Mouse (Mus musculus) CH12.LX (cell line): Measurements from ENCODE around the gene Rasl10a. TPM values are rescaled to one million over a fixed set of nuclear protein-coding genes. Genes with fewer than 3 reads are reported as not detected.

Experiments used
- DNase-seq: peaks from one replicate; pipeline ENCODE4 v3.0.0-alpha.2; 2013; ENCODE audit errors: extremely low read depth
- H3K27ac ChIP-seq: 2 replicates; pipeline ENCODE4 v1.5.1; 2012; ENCODE audit warnings: low read depth, mild to moderate bottlenecking, control low read depth, moderate library complexity; ENCODE audit not compliant: insufficient read depth
- H3K27me3 ChIP-seq: replicated peaks from 2 replicates; pipeline ENCODE3; 2012; ENCODE audit warnings: inconsistent platforms
- H3K36me3 ChIP-seq, 2 experiments: replicated peaks in 1 of 2; 2 replicates each; pipeline versions ENCODE3 to v1.6.1; 2012; ENCODE audit warnings: inconsistent platforms in 1 of 2, low read length in 1 of 2, mild to moderate bottlenecking in 1 of 2, mixed read lengths in 1 of 2, moderate library complexity in 1 of 2; ENCODE audit not compliant: control insufficient read depth in 1 of 2, insufficient read depth in 1 of 2
- H3K4me1 ChIP-seq, 2 experiments: 2 replicates each; pipeline ENCODE4 v1.6.1; 2012; ENCODE audit warnings: inconsistent platforms in 1 of 2, moderate library complexity in 1 of 2; ENCODE audit not compliant: insufficient read depth in 2 of 2, control insufficient read depth in 1 of 2
- H3K4me2 ChIP-seq: 2 replicates; pipeline ENCODE4 v1.6.1; 2012; ENCODE audit warnings: low read depth, mild to moderate bottlenecking, control low read depth; ENCODE audit not compliant: poor library complexity, insufficient read depth, severe bottlenecking
- H3K4me3 ChIP-seq, 3 experiments: fragments of 150-350 bp in 1 of 3; sonication (generic) in 1 of 3; replicated peaks in 1 of 3; 2 replicates each; pipeline versions ENCODE3 to v1.5.1; 2011 to 2012; ENCODE audit warnings: low read depth in 2 of 3, low read length in 2 of 3, mild to moderate bottlenecking in 2 of 3, moderate library complexity in 2 of 3, control low read depth in 1 of 3, improper control_type of control experiment in 1 of 3, inconsistent platforms in 1 of 3, mixed read lengths in 1 of 3; ENCODE audit not compliant: poor library complexity in 1 of 3
- H3K79me2 ChIP-seq: replicated peaks from 2 replicates; pipeline ENCODE4 v1.6.1; 2012; ENCODE audit warnings: mild to moderate bottlenecking, moderate library complexity; ENCODE audit not compliant: control insufficient read depth, poor library complexity, insufficient read depth, severe bottlenecking; ENCODE audit errors: extremely low read depth
- H3K9ac ChIP-seq: 2 replicates; pipeline ENCODE4 v1.6.1; 2012; ENCODE audit warnings: low read depth, mild to moderate bottlenecking, control low read depth, moderate library complexity; ENCODE audit not compliant: insufficient read depth
- H3K9me3 ChIP-seq: replicated peaks from 2 replicates; pipeline ENCODE3; 2012; ENCODE audit warnings: low read length, inconsistent platforms, mixed read lengths
- CHD2 ChIP-seq: IDR thresholded peaks from 2 replicates; pipeline ENCODE4 v1.6.1; 2011; ENCODE audit warnings: low read length, improper control_type of control experiment
- CTCF ChIP-seq, 2 experiments: IDR thresholded peaks in 1 of 2; conservative IDR thresholded peaks in 1 of 2; 2 replicates each; pipeline ENCODE4 v1.5.1; 2011 to 2012; ENCODE audit warnings: low read depth in 2 of 2, low read length in 2 of 2, improper control_type of control experiment in 1 of 2, inconsistent platforms in 1 of 2, mild to moderate bottlenecking in 1 of 2, moderate library complexity in 1 of 2
- ELF1 ChIP-seq: IDR thresholded peaks from 2 replicates; pipeline ENCODE4 v1.6.1; 2014; ENCODE audit warnings: low read depth, mild to moderate bottlenecking, inconsistent platforms, low read length, improper control_type of control experiment
- GABPA ChIP-seq: IDR thresholded peaks from 2 replicates; pipeline ENCODE4 v1.6.1; 2012; ENCODE audit warnings: low read depth, low read length, improper control_type of control experiment, inconsistent platforms; ENCODE audit not compliant: insufficient replicate concordance
- JUN ChIP-seq: IDR thresholded peaks from 2 replicates; pipeline ENCODE4 v1.6.1; 2011; ENCODE audit warnings: low read depth, mild to moderate bottlenecking, low read length, improper control_type of control experiment, moderate library complexity; ENCODE audit not compliant: insufficient read depth
- KAT2A ChIP-seq: IDR thresholded peaks from 2 replicates; pipeline ENCODE4 v1.6.1; 2012; ENCODE audit warnings: low read length, improper control_type of control experiment, inconsistent platforms; ENCODE audit not compliant: insufficient replicate concordance
- MAFK ChIP-seq: IDR thresholded peaks from 2 replicates; pipeline ENCODE4 v1.6.1; 2011; ENCODE audit warnings: low read length, improper control_type of control experiment; ENCODE audit not compliant: insufficient replicate concordance
- MAX ChIP-seq: IDR thresholded peaks from 2 replicates; pipeline ENCODE4 v1.6.1; 2011; ENCODE audit warnings: low read length, improper control_type of control experiment
- MAZ ChIP-seq: IDR thresholded peaks from 2 replicates; pipeline ENCODE4 v1.6.1; 2012; ENCODE audit warnings: low read depth, mild to moderate bottlenecking, inconsistent platforms, low read length, improper control_type of control experiment, moderate library complexity
- MYC ChIP-seq: IDR thresholded peaks from 2 replicates; pipeline ENCODE4 v1.6.1; 2011; ENCODE audit warnings: low read depth, mild to moderate bottlenecking, improper control_type of control experiment, low read length
- NELFE ChIP-seq: IDR thresholded peaks from 2 replicates; pipeline ENCODE4 v1.6.1; 2011; ENCODE audit warnings: low read depth, low read length, improper control_type of control experiment
- POLR2A ChIP-seq: IDR thresholded peaks from 2 replicates; pipeline ENCODE4 v1.6.1; 2011; ENCODE audit warnings: low read depth, mild to moderate bottlenecking, improper control_type of control experiment, low read length
- RAD21 ChIP-seq: IDR thresholded peaks from 2 replicates; pipeline ENCODE4 v1.6.1; 2011; ENCODE audit warnings: low read depth, mild to moderate bottlenecking, low read length, improper control_type of control experiment, moderate library complexity
- SMC3 ChIP-seq: IDR thresholded peaks from 2 replicates; pipeline ENCODE4 v1.6.1; 2011; ENCODE audit warnings: low read depth, low read length, improper control_type of control experiment
- TBP ChIP-seq: conservative IDR thresholded peaks from 2 replicates; pipeline ENCODE4 v1.6.1; 2011; ENCODE audit warnings: low read depth, low read length, improper control_type of control experiment
- UBTF ChIP-seq: IDR thresholded peaks from 2 replicates; pipeline ENCODE4 v1.6.1; 2012; ENCODE audit warnings: low read depth, mild to moderate bottlenecking, inconsistent platforms, low read length, improper control_type of control experiment, moderate library complexity
- ZKSCAN1 ChIP-seq: IDR thresholded peaks from 2 replicates; pipeline ENCODE4 v1.6.1; 2012; ENCODE audit warnings: low read depth, inconsistent platforms, low read length, improper control_type of control experiment, borderline replicate concordance
- ZNF384 ChIP-seq: IDR thresholded peaks from 2 replicates; pipeline ENCODE4 v1.6.1; 2012; ENCODE audit warnings: low read depth, low read length, improper control_type of control experiment, inconsistent platforms
- dilution Hi-C: fragments of 300-500 bp; cut with MboI; formaldehyde crosslinking; loops from 2 replicates; pipeline ENCODE4 v1.14.3; 2020; ENCODE audit warnings: low sequenced_read_pairs; ENCODE audit not compliant: extremely low pct_unique_long_range_greater_than_20kb, extremely low pct_ligation_motif_present
- in situ Hi-C: fragments of 300-500 bp; cut with MboI; formaldehyde crosslinking; loops from 3 replicates; pipeline ENCODE4 v1.14.3; 2019; ENCODE audit warnings: low sequenced_read_pairs, low pct_ligation_motif_present, low pct_unique_long_range_greater_than_20kb, mixed read lengths
- polyA plus RNA-seq: library from polyadenylated mRNA; unstranded; fragments of >175 nt; gene quantifications from 2 replicates; pipeline ENCODE4 v1.2.1, GENCODE M21; 2012; ENCODE audit warnings: low read depth; ENCODE audit not compliant: insufficient read length
- total RNA-seq, 2 experiments: library from RNA; depleted of rRNA; stranded (reverse); fragments of 300-350 nt in 1 of 2; fragments of >200 nt in 1 of 2; gene quantifications; 2 replicates each; pipeline ENCODE4 v1.2.3; 2012 to 2014

Rasl10a gene
- total and polyA plus RNA-seq, 3 experiments, result 3.0 to 7.5 (median 6.5) TPM

DNA sequence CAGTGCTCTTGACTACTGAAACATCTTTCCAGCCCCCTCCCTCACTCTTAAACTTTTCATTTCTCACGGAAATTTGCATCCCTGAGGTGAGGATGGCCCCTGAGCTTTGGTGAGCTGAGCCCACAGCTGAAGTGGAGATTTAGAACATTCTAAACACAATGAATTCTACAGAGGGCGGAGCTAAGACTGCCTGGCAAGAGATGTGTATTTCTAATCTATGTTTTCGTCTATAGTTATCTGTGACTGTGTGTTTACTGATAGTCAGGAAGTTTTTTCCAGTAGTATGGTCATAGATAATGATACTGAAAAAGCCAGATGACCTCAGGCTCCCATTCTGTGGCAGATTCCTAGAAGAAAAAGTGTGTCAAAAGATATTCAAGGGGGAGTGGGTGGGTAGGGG is 49.1 kb upstream of the Rasl10a start:
- dilution Hi-C loops, result no loop called here
- no peak for DNase-seq
- Histone ChIP-seq H3K4me3 (no peak overlapping the region), H3K36me3 (peaks cover 15 to 39% of the 10 kb centered on the region in 2 experiments), H3K4me1 (peaks cover 8 to 54% of the 10 kb centered on the region in 2 experiments; a peak in 3 of 4 replicates), H3K27me3 (no peaks in the 10 kb centered on the region), H3K79me2 (no peaks in the 10 kb centered on the region), H3K9me3 (no peaks in the 10 kb centered on the region), H3K27ac (no peak overlapping the region), H3K9ac (no peak overlapping the region), H3K4me2 (no peak overlapping the region)
- in situ Hi-C loops, result no loop called here
- no peak for TF ChIP-seq SMC3
- no peak for TF ChIP-seq NELFE
- TF ChIP-seq MAX, result no peak
- TF ChIP-seq CHD2, result no peak
- TF ChIP-seq MAFK, result no peak
- no peak for TF ChIP-seq MYC

DNA sequence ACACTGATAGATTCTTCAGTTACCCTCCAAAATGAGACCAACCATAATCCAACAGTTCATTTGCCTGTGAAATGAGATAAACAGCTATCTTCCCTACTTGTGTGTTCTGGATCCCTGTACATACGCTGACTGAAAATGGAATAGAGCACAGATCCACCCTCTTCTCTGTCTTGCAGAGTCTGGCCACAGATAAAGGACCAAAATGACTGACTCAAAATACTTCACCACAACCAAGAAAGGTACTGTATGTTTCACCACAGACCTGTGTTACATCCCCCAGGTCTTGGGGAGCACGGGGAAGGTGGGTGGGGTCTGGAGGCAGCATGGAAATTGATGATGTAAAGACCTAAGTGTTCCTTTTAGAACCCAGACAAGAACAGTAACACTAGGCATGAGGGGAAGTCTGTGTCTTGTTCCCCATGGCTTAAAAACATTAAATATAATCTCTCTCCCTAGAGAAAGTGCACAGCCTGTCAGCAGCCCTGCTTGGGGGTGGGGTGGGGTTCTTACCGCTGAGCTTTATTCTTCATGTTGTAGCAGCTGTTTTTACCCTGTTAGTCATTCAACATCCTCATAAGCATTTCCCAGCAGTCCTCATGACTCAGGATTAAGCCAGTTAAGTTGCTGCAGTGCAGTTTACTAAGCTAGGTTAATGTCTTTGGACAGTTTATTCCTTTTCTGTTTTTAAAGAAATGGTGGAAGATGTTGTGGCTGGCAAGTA is 48.4 kb upstream of the Rasl10a start:
- H3K79me2 ChIP-seq, result no peaks in the 10 kb centered on the region
- DNase-seq, result no peak
- H3K36me3 ChIP-seq, result peaks cover 21 to 46% of the 10 kb centered on the region in 2 experiments
- in situ Hi-C loops (no loop called here), dilution Hi-C loops (no loop called here)
- peaks cover 8 to 58% of the 10 kb centered on the region in 2 experiments; a peak in 3 of 4 replicates for H3K4me1 ChIP-seq
- TF ChIP-seq MAX (no peak), TBP (no peak), RAD21 (no peak), ZNF384 (no peak), CTCF (conservative IDR thresholded peaks at IDR 0.05 in 1 of 2, IDR thresholded peaks at IDR 0.05 in 1 of 2; ENCODE audit: low read depth in 2 of 2, low read length in 2 of 2) (no peak), GABPA (no peak), UBTF (no peak), MYC (no peak), NELFE (no peak), KAT2A (no peak), CHD2 (no peak), SMC3 (no peak), MAZ (no peak), JUN (no peak), POLR2A (no peak), ZKSCAN1 (no peak), ELF1 (no peak)
- no peaks in the 10 kb centered on the region for H3K27me3 ChIP-seq
- no peaks in the 10 kb centered on the region for H3K9me3 ChIP-seq
- peak overlapping the region in 1 of 3 experiments; percentile 7 for H3K4me3 ChIP-seq
- no peak overlapping the region for H3K4me2 ChIP-seq
- no peak overlapping the region for H3K9ac ChIP-seq
- no peak overlapping the region for H3K27ac ChIP-seq
